Mouse (Mus musculus): ENCODE data around the gene Gns.

DNA sequence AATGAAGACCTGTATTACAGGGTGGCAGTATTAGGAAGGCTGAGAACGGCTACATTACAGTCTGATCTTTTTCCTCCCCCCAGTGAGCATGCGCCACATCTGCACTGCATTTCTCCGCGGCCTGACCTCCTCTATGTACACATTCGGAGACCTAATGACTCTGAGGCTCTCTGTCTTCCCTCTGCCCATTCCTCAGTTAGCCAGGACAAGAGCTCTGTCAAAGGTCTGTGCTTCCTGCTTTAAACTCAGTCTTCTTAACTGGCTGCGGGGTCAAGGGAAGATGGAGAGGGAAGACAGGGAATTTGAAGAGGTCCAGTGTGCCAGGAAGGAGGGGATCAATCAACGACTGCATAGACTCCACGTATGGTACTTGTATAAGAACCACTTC, 71.4 kb downstream of the Gns start:
- TF ChIP-seq CTCF (IDR thresholded peaks at IDR 0.05; ENCODE audit: borderline replicate concordance, insufficient read depth, low read length) (no peak), POLR2A (IDR thresholded peaks at IDR 0.05; ENCODE audit: low read depth, low read length) (no peak)

Measured in embryonic fibroblast, embryonic 13.5 days (primary cell).